Mouse (Mus musculus) large intestine, adult 2 months (tissue): ENCODE measurements around the gene Adamts20. TPM values are rescaled to one million over a fixed set of nuclear protein-coding genes. Genes with fewer than 3 reads are reported as not detected.

Source experiments
- DNase-seq: peaks from one replicate; pipeline ENCODE4 v3.0.0-alpha.2; 2012; ENCODE audit warnings: low read depth, low spot score
- WGBS: fragments of 180-500 bp; shearing (Covaris S2); methylation state at CpG from one replicate; pipeline ENCODE4 v1.1.7; 2018; 5-methylcytosine and 5-hydroxymethylcytosine counted together
- polyA plus RNA-seq: library from polyadenylated mRNA; depleted of rRNA; stranded (reverse); fragments of >200 nt; gene quantifications from 2 replicates; pipeline ENCODE4 v1.2.3, GENCODE M21; 2012

Gene Adamts20
- polyA plus RNA-seq, 1 experiment: 0.02 TPM

DNA sequence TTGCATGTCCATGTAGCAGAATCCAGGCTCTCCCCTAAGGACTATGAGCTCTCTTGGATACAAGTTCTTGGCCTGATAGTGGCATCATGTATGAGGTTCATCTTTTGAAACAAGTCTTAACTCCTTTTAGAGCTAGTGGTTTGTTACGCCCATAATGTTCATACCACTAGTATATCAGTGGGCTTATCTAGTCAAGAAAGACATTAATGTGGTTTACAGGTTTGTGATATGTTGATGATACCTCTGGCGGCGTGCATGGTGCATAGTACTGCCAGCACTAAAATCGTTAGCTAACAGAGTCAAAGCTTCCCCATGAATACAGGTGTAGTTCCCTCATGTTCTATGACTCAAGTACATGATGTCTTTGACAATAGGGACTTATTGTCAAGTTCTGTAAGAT is 205.7 kb downstream of the Adamts20 start:
- DNase-seq: no peak

DNA sequence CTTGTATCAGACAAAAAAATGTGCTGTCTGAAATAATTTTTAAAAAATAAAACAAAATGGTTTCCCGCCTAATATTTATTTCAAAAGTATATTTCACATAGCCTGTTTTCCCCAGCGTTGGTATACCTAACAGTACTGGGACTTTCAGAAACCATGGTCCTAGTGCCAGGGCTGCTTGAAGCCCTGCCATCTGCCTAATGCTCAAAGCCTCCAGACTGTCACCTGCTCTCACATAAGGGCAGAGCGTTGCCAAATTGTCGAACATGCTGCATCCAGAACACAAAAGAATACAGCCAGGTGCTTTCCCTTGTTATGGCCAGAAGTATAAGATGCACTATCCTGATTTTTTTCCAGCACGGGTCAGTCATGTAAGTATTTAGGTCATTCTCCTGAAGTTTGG is 209.7 kb downstream of the Adamts20 start:
- 90% methylated on average over 5 of the region's 5 CpGs for WGBS

More for the DNA sequence above, 205.7 kb downstream of the Adamts20 start:
- 91% methylated on average over 4 of the region's 4 CpGs for WGBS

DNA sequence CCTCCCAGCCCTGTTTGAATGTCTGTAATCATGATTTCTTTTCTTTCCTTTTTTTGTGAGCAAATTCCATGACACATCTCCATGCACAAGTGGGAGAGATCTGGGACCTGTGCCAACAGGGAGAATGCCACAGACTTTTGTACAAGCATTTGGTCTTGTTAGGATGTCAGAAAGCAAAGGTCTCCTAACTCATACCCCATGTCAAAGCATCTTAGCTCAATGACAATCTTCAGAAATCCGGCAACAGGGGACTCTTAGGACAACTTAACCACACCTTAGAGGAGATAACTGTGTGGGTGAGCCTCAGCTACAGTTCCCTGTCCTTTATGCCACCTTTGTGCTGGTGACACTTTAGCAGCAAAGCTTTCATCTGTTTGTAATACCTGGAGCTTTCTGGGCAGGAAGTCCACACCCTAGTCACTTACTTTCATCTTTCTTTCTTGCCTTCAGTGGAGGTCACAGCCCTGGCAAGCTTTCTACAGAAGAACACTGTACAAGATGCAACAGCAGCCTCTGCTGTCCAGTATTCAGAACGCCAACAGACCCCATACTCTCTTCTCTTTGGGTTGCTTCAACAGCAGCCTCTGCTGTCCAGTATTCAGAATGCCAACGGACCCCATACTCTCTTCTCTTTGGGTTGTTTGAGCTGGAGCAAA is 210.2 kb downstream of the Adamts20 start:
- 62% methylated on average over 3 of the region's 3 CpGs for WGBS

More for the DNA sequence above, 209.7 kb downstream of the Adamts20 start:
- DNase-seq: no peak

DNA sequence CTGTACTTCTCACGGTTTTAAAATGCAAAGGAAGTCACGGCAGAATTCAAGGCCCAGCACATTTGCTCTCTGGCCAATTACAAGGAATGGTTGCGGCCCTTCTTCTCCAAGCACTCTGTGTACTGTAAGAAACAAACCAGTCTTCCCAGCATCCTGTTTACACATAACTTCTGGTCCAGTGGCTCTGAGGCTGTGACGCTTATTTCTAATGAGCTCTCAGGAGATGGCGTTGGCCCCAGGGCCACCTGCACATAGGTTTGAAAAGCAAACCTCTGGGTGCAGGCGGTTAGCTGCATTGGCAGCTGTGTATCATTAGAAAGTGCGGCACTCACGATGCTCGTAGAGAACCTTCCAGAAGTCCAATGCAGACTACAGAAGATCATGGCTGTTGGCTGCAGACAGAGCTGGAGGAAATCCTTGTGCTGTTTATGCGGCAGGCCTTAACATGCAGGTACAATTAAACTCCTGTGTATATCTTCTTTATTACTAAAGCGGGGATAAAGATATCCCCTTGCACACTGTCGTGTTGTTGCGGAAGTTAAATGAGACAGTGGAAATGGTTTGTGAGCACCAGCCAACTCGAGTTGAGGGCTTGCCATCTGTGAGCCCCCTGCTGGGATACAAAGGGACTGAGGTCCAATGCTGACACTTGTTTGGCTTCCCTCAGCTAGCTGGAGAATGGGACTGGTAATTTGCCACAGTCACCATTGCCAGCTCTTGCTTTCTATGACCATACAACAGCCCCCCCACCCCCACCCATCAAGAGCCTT is 210.9 kb downstream of the Adamts20 start:
- DNase-seq: no peak
- WGBS: 76% methylated on average over 14 of the region's 14 CpGs

More for the DNA sequence above, 210.2 kb downstream of the Adamts20 start:
- DNase-seq: no peak

DNA sequence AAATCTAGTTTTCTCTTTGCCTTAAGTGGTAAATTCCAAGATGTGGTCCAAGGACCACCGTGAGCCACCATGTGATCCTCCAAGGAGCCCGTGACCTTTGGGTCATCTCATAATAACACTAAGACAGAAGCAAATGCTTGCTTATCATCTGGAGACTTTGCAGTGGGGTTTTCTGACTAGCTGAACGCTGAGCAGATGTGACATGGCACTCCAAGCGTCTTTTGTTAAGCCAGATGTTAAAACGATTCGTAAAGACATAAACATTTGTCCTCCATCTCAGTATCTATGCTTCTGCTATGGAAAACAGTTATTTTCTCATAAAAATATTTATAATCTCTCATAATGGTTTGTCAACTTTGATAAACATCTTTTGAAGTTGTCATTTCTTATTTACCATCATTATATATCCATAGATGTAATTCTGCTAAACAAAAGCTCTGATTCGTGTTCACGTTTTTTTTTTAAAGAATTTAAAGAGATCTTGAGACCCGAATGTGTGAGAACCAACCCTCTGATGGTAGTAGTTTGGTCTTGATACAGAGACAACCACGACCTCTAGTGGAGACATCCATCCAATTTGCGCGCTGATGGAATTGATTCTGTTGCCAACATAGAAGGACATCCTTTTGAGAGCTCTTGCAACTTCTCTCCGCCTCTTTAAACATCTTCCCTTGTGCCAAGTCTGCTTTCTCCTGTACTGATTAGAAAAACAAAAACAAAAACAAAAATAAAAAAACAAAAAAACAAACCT is 212.1 kb downstream of the Adamts20 start:
- 62% methylated on average over 13 of the region's 13 CpGs for WGBS
- no peak for DNase-seq

DNA sequence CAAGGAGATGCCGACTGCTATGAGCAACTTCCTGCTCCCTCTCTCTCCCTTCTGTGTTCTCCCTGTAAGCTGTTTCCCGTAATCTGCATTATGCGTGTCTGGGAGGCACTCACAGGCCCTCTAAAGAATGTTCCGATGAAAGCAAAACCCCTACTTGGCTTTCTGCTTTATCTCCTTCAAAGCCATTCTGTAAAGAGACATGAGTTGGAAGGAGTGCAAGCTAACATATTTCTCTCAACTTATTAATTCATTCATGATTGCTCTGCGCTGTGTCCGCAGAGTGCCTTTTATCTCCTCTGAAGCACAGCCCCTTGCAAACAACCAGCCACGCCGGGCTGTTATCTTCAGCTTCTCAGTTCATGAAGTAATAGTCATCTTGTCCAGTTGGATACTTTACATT is 215.5 kb downstream of the Adamts20 start:
- WGBS: 56% methylated on average over 8 of the region's 8 CpGs

DNA sequence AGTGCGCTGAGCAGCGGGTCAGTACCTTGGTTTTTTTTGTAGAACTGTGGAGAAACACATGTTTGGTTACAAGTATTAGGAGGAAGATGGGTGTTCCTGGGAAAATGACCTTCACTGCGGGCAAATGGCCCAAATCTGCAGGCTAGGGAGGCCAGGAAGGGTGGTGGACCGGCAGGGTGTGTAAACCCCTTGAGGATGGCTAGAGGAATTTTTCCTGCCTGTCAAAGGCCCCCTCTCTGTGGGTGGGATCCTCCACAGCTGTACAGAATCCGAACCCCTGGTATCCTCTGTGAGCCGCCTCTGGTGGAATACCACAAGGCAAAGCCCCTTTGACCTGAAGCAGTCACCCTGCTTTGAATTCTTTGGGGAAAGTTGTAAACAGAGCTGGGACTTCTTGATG is 216.8 kb downstream of the Adamts20 start:
- 80% methylated on average over 6 of the region's 6 CpGs for WGBS
- no peak for DNase-seq

More for the DNA sequence above, 215.5 kb downstream of the Adamts20 start:
- no peak for DNase-seq

DNA sequence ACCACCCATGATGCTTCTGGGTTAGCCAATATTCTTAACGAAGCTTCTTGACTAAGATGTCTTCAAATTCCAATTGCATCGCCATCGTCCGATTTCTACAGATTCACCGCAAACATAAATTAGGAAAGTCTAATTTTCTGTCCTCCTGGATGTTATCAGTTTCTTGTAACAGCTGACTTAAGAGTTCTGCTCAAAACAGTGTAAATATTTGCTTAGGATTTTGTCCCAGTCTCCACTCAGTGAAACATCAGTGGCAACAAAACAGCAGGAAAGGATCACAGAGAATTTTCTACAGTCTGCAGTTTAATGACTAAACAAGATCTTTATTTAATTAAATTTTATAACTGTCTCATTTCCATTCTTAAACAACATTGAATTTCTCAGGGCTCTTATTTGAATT is 218.5 kb downstream of the Adamts20 start:
- DNase-seq: no peak
- 73% methylated on average over 5 of the region's 5 CpGs for WGBS

DNA sequence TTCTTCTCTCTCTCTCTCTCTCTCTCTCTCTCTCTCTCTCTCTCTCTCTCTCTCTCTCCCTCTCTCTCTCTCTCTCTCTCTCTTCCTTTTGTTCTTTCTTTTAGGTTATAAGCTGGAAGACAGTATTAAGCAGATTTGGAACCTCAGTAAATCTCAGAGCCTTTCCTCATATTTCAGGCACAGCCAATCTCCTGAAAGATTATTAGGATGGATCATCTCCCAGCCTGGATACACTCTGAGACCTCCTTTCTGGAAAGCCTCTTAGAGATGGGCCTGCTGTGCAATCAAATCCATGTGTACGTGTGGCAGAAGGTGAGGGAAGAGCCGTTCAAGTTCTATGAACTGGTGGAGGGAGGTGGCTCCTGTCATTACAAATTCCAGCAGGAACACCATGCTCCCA is 220.9 kb downstream of the Adamts20 start:
- no peak for DNase-seq
- WGBS: 57% methylated on average over 2 of the region's 2 CpGs

DNA sequence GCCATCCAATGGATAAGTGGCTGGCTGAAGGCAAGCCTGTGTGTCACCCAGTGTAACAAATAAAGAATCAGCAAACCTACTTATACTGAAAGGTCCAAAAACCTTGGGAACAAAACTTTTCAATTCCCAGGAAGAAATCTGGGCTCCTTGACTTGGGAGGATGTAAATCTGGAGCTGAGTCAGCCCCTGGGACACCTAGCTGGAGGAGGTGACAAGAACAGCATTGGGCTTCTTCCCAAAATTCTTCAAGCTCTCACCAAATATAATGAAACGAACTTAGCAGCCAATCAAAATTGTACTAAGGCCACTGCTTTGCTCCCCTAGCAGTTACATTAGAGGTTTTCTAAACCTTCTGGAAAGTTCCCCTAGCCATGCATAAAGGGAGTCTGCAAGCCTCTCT is 223.1 kb downstream of the Adamts20 start:
- 85% methylated on average over 1 of the region's 1 CpGs for WGBS
- no peak for DNase-seq

DNA sequence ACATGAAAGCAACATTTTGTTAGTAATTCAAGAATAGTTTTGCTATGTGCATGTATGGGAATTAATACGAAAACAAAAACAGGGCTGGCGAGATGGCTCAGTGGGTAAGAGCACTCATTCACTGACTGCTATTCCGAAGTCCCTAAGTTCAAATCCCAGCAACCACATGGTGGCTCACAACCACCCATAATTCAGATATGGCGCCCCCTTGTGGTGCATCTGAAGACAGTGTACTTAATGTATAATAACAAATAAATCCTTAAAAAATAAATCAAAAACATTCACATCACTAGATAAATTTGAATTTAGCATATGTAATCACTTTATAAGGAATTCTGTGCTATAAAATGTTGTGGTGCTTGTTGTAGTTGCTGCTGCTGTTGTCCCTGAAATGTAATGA is 225.6 kb downstream of the Adamts20 start:
- no peak for DNase-seq
- 85% methylated on average over 4 of the region's 4 CpGs for WGBS

DNA sequence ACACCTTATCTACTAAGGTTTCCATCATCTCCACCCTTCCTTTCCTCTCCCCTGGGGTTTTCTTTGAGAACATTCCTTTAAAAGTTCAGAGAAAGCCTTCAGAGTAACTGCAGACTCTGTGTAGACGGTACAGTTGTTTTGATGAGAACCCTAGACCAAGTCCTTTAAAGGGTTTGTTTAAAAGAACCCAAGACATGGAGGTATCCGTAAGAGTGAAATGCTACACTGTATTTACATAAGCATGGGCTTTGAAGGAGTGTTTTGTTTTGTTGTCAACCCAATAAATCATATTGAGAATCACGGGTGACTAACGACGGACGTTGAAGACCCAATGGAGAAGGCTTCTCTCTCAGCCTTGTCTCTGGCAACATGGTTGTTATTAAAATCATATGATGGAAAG is 226.1 kb downstream of the Adamts20 start:
- DNase-seq: no peak
- WGBS: 47% methylated on average over 6 of the region's 6 CpGs

DNA sequence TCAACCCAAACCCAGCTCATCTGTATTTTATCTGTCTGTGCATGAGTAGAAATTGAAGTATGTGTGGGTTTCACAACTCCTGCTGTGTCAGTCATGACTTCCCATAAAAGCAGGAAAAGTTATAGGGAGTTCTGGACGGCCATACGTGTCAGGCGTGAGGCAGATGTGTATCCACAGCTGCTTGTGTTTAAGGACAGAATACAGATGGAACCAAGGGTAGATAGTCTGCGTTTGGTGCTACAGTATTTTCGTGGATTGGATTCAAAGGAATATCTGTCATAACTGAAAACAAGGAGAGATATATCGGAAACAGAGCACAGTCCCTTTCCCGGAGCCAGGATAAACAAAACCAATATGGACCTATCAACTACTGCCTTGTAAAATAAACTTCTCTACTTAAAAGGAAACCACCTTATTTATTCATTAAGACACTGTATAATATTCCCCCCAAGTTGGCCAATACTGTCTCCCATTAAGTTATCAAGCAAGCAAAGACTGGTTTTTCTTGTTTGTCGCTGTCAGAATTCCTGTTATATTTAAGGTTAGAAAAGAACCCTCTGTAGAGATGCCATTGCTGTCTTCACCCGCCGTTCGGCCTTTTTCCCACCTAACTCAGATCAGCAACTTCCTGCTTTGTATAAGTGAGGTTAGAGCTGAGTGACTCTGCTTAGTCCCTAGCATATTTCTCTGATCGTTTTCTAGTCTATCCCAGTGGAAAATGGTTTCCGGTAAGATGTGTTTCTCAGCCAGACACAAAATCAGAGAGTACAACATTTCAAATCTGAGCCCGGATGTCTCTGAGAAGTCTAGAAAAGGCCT is 227.0 kb downstream of the Adamts20 start:
- 65% methylated on average over 14 of the region's 14 CpGs for WGBS
- DNase-seq: no peak

DNA sequence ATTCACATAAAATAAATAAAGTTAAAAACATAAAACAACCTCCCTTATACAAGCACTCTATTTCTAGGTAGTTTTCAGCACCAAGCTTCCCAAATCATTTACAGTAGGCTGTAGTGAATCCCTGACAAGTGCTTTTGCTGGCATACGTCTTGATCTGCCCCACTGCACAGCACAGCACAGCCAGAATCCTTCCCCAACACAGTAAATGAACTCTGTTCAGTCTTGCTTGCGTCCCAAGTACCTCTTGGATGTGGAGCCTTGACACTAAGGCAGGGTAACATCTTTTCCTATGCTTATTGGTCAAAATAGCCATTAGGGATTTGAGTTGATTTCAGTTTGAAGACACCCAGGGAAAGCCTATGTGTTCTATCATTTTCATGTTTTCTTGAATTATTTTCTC is 228.5 kb downstream of the Adamts20 start:
- 82% methylated on average over 2 of the region's 2 CpGs for WGBS
- DNase-seq: no peak

DNA sequence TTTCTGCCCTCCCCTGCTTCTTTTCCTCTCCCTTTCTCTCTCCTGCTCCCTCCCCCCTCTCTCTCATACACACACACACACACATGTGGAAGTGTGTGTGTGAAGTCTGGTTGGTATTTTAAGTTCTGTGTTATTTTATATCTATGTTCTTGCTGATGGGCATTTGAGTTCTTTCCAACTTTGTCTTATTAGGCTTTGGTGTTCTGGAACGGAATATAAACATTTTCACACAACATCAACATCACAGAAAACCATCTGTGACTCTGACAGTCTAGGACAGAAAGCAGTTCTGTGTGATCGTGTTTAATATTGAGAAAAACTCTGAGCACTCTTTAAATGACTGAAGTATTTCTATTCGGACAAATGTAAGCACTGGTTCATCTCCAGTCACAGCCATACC is 229.1 kb downstream of the Adamts20 start:
- 69% methylated on average over 3 of the region's 3 CpGs for WGBS
- DNase-seq: no peak

DNA sequence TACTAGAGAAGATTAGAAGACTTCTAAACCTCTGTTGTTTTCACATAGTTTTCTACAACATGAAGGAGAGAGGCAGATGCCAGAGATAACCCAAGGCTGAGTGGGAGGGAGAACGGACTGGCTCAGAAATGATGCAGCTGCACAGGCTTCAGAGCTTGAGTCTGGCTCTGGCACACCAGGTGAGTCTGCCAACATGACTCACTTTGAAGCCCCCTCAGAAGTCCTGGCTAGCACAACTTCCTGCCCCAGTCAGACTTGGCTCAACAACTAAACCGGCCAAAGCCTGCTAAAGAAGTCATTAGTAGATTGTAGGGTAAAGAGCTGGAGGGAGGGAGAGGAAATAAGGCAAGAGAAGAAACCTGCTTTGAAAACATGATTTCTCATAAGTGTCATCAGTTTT is 230.0 kb downstream of the Adamts20 start:
- no peak for DNase-seq
- WGBS: 69% methylated on average over 2 of the region's 2 CpGs

DNA sequence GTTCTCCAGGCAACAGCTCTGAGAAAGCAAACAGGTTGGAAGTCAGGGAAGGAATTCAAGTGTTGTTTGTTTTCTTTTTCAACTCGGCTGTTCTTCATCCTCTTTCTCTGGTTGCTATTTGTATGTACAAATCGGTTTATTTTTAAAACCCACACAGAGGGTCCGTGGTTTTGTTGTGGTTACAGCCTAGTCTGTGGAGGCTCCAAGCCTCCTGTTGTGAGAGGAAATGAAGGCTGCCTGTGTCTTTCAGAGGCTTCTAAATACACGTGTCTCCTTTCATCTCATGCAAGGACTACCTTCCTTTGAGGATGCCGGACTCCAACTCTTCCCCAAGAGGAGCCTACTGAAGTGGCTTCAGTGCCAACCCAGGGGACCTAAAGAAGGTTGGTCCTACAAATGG is 234.0 kb downstream of the Adamts20 start:
- no peak for DNase-seq
- WGBS: 42% methylated on average over 5 of the region's 5 CpGs

DNA sequence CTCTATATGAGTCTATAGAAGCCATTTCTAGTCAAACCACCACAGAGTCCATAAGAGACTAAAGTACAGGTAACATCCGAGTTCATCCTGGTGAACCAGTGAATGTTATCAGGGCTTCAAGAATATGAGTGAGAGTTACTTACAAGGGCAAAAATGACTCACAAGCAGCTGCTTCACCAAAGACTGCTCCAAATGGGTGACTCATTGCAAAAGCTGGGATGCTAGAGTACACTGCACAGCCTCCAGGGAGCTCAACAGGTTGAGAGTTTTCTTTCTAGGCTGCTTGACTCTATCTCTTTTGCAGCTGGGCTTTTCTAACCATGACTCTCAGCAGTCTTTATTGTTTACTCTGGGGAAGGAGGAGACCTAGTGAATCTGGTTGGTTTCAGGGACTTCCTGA is 237.8 kb downstream of the Adamts20 start:
- 67% methylated on average over 1 of the region's 1 CpGs for WGBS

DNA sequence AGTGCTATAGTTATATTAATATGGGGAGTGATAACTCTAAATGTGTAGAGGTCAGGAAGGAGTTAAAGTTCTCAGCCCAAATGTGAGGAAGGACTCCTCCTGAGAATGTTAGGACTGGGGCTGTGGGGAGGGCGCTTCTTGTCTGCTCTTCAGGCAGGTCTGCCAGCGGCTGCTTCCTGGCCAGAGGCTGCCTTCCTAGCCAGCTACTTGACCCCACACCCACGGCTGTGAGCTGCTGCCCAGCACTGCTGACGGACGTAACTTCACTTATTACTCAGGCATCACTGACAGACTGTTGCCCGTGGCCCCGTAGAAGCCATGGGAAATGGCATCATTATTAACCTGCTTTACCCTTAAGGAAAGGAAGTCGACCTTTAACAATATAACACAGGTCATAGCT is 242.1 kb downstream of the Adamts20 start:
- WGBS: 32% methylated on average over 8 of the region's 8 CpGs
- DNase-seq: no peak

More for the DNA sequence above, 237.8 kb downstream of the Adamts20 start:
- no peak for DNase-seq

DNA sequence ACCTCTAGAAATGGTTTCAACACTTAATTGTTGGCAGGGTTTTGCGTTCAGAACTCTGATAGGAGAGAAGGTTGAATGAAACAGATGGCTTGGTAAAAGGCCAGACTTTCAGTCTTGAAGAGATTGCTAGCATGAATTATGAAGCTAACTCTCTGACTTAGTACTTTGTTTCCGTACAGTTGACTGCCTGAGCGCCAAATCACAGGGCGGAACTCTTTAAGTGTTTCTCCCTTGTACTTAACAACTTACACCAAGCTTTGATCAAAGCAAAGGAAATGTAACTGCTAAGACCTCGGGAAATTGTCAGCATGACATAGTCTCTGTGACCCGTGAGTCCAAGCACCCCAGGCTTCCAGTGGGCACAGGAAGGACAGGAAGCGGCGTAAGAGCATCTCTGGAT is 244.5 kb downstream of the Adamts20 start:
- no peak for DNase-seq
- 69% methylated on average over 8 of the region's 8 CpGs for WGBS
